ENCODE assay signal across 19 mouse cellular contexts in genomic region chr6:35102457-35102856, GRCm38 (mm10). TPM values are rescaled to one million over a fixed set of nuclear protein-coding genes. Genes with fewer than 3 reads are reported as not detected.
DNase-seq lines count a peak whose midpoint lies in the region; ATAC-seq and TF ChIP-seq lines count a peak whose summit lies in the region.
"Had no signal": no experiment of that assay in that cellular context is flagged by ENCODE, and none has a peak within 500 bp of the region (broad histone marks: within the 10 kb centered on the region; RNA-seq: fewer than 3 reads in every experiment).

No protein-coding gene starts in this region.

- H3K27ac ChIP-seq in gastrocnemius, adult 2 months, result no peak overlapping the region
- H3K27ac ChIP-seq in layer of hippocampus, adult 2 months, result no peak overlapping the region
- H3K27ac ChIP-seq: embryonic facial prominence, embryonic 13.5 days; forebrain, embryonic 12.5 days; hindbrain, embryonic 15.5 days had no signal

- POLR2A ChIA-PET in Patski (lab: Charles Lee), result no interaction called here

- H3K4me3 ChIP-seq in gastrocnemius, adult 2 months, result no peak overlapping the region
- no peak overlapping the region for H3K4me3 ChIP-seq in layer of hippocampus, adult 2 months
- H3K4me3 ChIP-seq: embryonic facial prominence, embryonic 13.5 days; forebrain, embryonic 12.5 days; heart, embryonic 12.5 days; hindbrain, embryonic 15.5 days had no signal

- intact Hi-C loops in gastrocnemius, adult 2 months (cut with DNase I), result no loop called here

- peak; percentile 21; the same call in 1 of the 2 replicates for TF ChIP-seq CTCF in gastrocnemius, adult 2 months (IDR thresholded peaks at IDR 0.05)
- TF ChIP-seq CTCF in layer of hippocampus, adult 2 months (conservative IDR thresholded peaks at IDR 0.05), result peak; percentile 63
- peak; percentile 27 for TF ChIP-seq CTCF in Patski (IDR thresholded peaks at IDR 0.05)

- CTCF ChIA-PET in Patski (lab: Charles Lee), result no interaction called here

- H3K27me3 ChIP-seq in Patski, result no peaks in the 10 kb centered on the region
- H3K27me3 ChIP-seq: embryonic facial prominence, embryonic 13.5 days; forebrain, embryonic 12.5 days; heart, embryonic 12.5 days; hindbrain, embryonic 15.5 days had no signal

- ATAC-seq in Patski, result no peak
- no peak for ATAC-seq in CD4-positive, CD25-positive, alpha-beta regulatory T cell, adult 4 months
- ATAC-seq: forebrain, embryonic 16.5 days; inflammation-experienced regulatory T-cells, adult 6 months had no signal

- in situ Hi-C loops in Patski (cut with MboI; ENCODE audit: low pct_unique_long_range_greater_than_20kb), result no loop called here

- no peak for DNase-seq in gastrocnemius, adult 2 months
- no peak for DNase-seq in gastrocnemius, adult 8-10 months (ENCODE audit: low spot score in 2 of 2)
- DNase-seq in layer of hippocampus, adult 2 months (ENCODE audit: low spot score in 2 of 2), result no peak
- DNase-seq in layer of hippocampus, adult 9-11 months, result no peak
- DNase-seq in Patski (ENCODE audit: low read depth, low spot score), result no peak
- DNase-seq in thymus, postnatal 0 days (ENCODE audit: low spot score), result no peak
- DNase-seq: adrenal gland, postnatal 10 days; cerebellum, adult 11-12 months; cerebellum, adult 9-10 months; cerebellum, postnatal 36 days; gastrocnemius, postnatal 10 days; heart, adult 18-20 months had no signal

RNA-seq across cellular contexts. Expression of gene Cnot4, which starts 31.1 kb away (rescaled TPM):
- total RNA-seq in gastrocnemius, adult 2 months (2021), result 10 to 100 TPM; 31.2 to 32.0 TPM
- total RNA-seq in gastrocnemius, adult 8-10 months (2022), result 10 to 100 TPM; 25.7 to 29.1 (median 26.4) TPM
- 10 to 100 TPM; 46.5 to 49.0 TPM for total RNA-seq in layer of hippocampus, adult 2 months (2021)
- polyA plus RNA-seq in Patski (2021), result 19.5 TPM
- 10 to 100 TPM; 50.3 to 72.7 TPM for polyA plus RNA-seq in CD4-positive, CD25-positive, alpha-beta regulatory T cell, adult 4 months (2017; shearing (Covaris generic))
- polyA plus RNA-seq in thymus, postnatal 0 days (2015; fragmentation: Nextera tagmentation; extraction: Ambion mirVana), result 30.4 and 30.6 TPM in 2 replicates
